Mouse (Mus musculus) liver, embryonic 15.5 days (tissue): ENCODE measurements around the gene Upk3a. TPM values are rescaled to one million over a fixed set of nuclear protein-coding genes. Genes with fewer than 3 reads are reported as not detected.
A peak's percentile ranks its signal among the peaks of the same experiment; 100 is the strongest.

Experiments
- ATAC-seq: fragments of 200-750 bp; cut with Nextera tagmentation; 2 replicates; pipeline ENCODE4 v1.8.0; 2017; ENCODE audit warnings: moderate number of reproducible peaks, mild to moderate bottlenecking, moderate library complexity; ENCODE audit not compliant: insufficient read depth
- H3K27ac ChIP-seq: fragments of 300-500 bp; sonication (generic); replicated peaks from 2 replicates; pipeline ENCODE4 v1.5.1; 2015; ENCODE audit warnings: mild to moderate bottlenecking, inconsistent platforms
- H3K27me3 ChIP-seq: fragments of 300-500 bp; sonication (generic); 2 replicates; pipeline ENCODE4 v1.6.1; 2015; ENCODE audit warnings: mild to moderate bottlenecking, inconsistent platforms
- H3K36me3 ChIP-seq: fragments of 300-500 bp; sonication (generic); replicated peaks from 2 replicates; pipeline ENCODE4 v1.6.1; 2015; ENCODE audit warnings: moderate library complexity, mild to moderate bottlenecking, inconsistent platforms
- H3K4me1 ChIP-seq: fragments of 300-500 bp; sonication (generic); replicated peaks from 2 replicates; pipeline ENCODE4 v1.6.1; 2015; ENCODE audit warnings: inconsistent platforms
- H3K4me2 ChIP-seq: fragments of 300-500 bp; sonication (generic); 2 replicates; pipeline ENCODE4 v1.6.1; 2015; ENCODE audit warnings: moderate library complexity, mild to moderate bottlenecking, inconsistent platforms
- H3K4me3 ChIP-seq: fragments of 300-500 bp; sonication (generic); replicated peaks from 2 replicates; pipeline ENCODE4 v1.5.1; 2015; ENCODE audit warnings: mild to moderate bottlenecking, inconsistent platforms
- H3K9ac ChIP-seq: fragments of 300-500 bp; sonication (generic); 2 replicates; pipeline ENCODE4 v1.6.1; 2015; ENCODE audit warnings: moderate library complexity, mild to moderate bottlenecking, inconsistent platforms
- H3K9me3 ChIP-seq: fragments of 300-500 bp; sonication (generic); replicated peaks from 2 replicates; pipeline ENCODE4 v1.6.1; 2016; ENCODE audit warnings: inconsistent platforms
- WGBS: fragments of 180-500 bp; shearing (Covaris S2); methylation state at CpG from one replicate; pipeline ENCODE4 v1.1.7; 2015; ENCODE audit warnings: mixed read lengths; ENCODE audit not compliant: insufficient replicate concordance; 5-methylcytosine and 5-hydroxymethylcytosine counted together
- polyA plus RNA-seq: library from polyadenylated mRNA; unstranded; fragments of >200 nt; fragmentation: Nextera tagmentation; extraction: Ambion mirVana; gene quantifications from 2 replicates; pipeline ENCODE4 v1.2.1, GENCODE M21; 2015

The Upk3a gene
- polyA plus RNA-seq, 1 experiment from 2014 or later: not detected

GRCm38 (mm10) chr15:85036566-85037342 is 19.8 kb downstream of the Upk3a start:
- H3K9me3 ChIP-seq: no peaks in the 10 kb centered on the region
- under 1% methylated on average over 73 of the region's 75 CpGs for WGBS
- peak overlapping the region; percentile 88 for H3K4me2 ChIP-seq
- peak; percentile 95 for ATAC-seq
- peaks cover 26% of the 10 kb centered on the region for H3K4me1 ChIP-seq
- H3K36me3 ChIP-seq: no peaks in the 10 kb centered on the region
- peak overlapping the region; percentile 73 for H3K4me3 ChIP-seq
- 0 out of 2 replicates have a peak, but pooled peaks cover 6% of the 10 kb centered on the region for H3K27me3 ChIP-seq
- peak overlapping the region; percentile 67 for H3K27ac ChIP-seq
- H3K9ac ChIP-seq: peak overlapping the region; percentile 74

DNA sequence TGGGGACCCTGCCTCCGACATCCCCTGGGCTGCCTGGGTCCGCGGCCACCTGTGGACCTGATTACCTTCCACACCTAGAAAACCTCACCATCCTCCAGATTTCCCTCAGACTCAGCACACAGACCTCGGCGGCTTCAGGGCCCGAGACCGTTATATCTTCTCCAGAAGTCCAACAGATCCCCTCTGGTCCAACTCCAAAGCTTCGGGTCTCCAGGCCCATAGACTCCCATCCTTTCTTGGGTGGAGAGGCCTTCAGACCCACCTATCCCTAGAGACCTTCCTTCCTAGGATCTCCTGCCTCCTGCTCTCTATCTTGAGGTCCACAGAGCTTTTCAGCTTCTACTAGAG is 20.4 kb downstream of the Upk3a start:
- Histone ChIP-seq H3K4me3 (peak overlapping the region; percentile 73), H3K9me3 (no peaks in the 10 kb centered on the region), H3K4me2 (peak overlapping the region; percentile 88), H3K36me3 (no peaks in the 10 kb centered on the region), H3K27ac (peak overlapping the region; percentile 62), H3K9ac (peak overlapping the region; percentile 74), H3K4me1 (peaks cover 27% of the 10 kb centered on the region), H3K27me3 (0 out of 2 replicates have a peak, but pooled peaks cover 6% of the 10 kb centered on the region)
- 3% methylated on average over 8 of the region's 8 CpGs for WGBS
- ATAC-seq: no peak

DNA sequence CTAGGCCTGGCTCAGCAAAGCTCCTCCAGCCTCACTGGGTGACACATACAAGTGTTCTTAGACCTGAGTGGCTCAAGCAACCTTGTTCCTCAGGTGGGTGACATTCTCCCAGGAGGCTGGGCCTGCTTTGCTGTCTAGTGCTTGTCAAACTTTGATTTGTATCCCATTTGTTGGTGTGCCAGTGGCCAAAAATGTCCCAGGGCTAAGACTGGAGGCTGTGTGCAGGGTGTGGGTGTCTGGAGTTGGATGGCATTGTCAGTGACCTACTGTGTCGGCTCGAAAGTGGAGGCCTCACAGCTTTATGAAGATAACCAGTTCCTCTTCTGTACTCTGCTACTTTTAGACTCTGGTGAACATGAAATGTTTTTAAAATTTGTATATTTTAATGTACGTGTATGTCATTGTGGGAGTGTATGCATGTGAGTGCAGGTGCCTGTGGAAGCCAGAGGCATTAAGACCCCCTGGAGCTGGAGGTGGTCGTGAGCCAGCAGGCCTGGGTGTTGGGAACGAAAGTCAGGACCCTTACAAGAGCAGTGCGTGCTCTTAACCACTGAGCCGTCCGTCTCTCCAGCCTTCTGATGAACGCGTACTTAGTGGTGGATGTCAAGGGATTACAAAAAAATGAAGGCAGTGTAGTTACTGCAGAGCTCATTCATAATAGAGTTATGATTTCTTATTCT is 24.7 kb downstream of the Upk3a start:
- H3K4me1 ChIP-seq: peaks cover 24% of the 10 kb centered on the region
- H3K27me3 ChIP-seq: no peaks in the 10 kb centered on the region
- 64% methylated on average over 10 of the region's 10 CpGs for WGBS
- no peaks in the 10 kb centered on the region for H3K36me3 ChIP-seq
- no peak for ATAC-seq
- H3K9me3 ChIP-seq: no peaks in the 10 kb centered on the region
- no peak overlapping the region for H3K9ac ChIP-seq
- H3K4me3 ChIP-seq: no peak overlapping the region
- no peak overlapping the region for H3K4me2 ChIP-seq
- no peak overlapping the region for H3K27ac ChIP-seq

- Histone ChIP-seq H3K4me2 (no peak overlapping the region), H3K9me3 (no peaks in the 10 kb centered on the region), H3K4me1 (peaks cover 18% of the 10 kb centered on the region), H3K27me3 (no peaks in the 10 kb centered on the region), H3K9ac (no peak overlapping the region), H3K27ac (no peak overlapping the region), H3K36me3 (0 out of 2 replicates have a peak, but pooled peaks cover 3% of the 10 kb centered on the region), H3K4me3 (no peak overlapping the region)
- no peak for ATAC-seq
- WGBS: 24% methylated on average over 4 of the region's 4 CpGs
Measured at GRCm38 (mm10) chr15:85042361-85042954, 25.5 kb downstream of the Upk3a start.

DNA sequence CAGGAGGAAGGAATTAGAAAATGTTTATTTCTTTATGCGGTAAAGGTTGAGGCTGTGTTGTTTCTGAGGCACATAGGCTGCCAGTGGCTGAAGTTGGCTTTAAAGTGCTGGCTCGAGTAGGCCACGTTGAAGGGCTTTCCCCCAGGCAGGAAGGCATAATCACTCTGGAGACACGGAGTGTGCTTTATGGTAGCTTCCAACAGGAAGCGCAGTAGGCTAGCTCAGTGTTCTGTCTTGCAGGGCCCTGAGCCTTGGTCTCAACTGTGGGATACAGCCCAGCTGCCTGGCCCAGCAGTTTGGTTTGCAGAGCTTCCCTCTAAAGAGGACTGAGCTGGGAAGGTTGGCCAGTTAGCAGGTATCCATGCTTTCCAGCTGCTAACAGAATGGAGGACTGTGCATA is 26.2 kb downstream of the Upk3a start:
- 0 out of 2 replicates have a peak, but pooled peaks cover 3% of the 10 kb centered on the region for H3K36me3 ChIP-seq
- H3K9me3 ChIP-seq: no peaks in the 10 kb centered on the region
- H3K4me3 ChIP-seq: no peak overlapping the region
- H3K4me2 ChIP-seq: no peak overlapping the region
- H3K27ac ChIP-seq: no peak overlapping the region
- no peaks in the 10 kb centered on the region for H3K27me3 ChIP-seq
- peaks cover 12% of the 10 kb centered on the region for H3K4me1 ChIP-seq
- H3K9ac ChIP-seq: no peak overlapping the region
- no peak for ATAC-seq
- 54% methylated on average over 5 of the region's 5 CpGs for WGBS

GRCm38 (mm10) chr15:85043761-85044160 is 26.8 kb downstream of the Upk3a start:
- no peak overlapping the region for H3K4me2 ChIP-seq

GRCm38 (mm10) chr15:85046230-85046950 is 29.4 kb downstream of the Upk3a start:
- Histone ChIP-seq H3K27me3 (no peaks in the 10 kb centered on the region), H3K9me3 (no peaks in the 10 kb centered on the region), H3K4me1 (peaks cover 17% of the 10 kb centered on the region), H3K4me2 (no peak overlapping the region), H3K4me3 (no peak overlapping the region), H3K9ac (no peak overlapping the region), H3K36me3 (peaks cover 12% of the 10 kb centered on the region; the same call in 1 of the 2 replicates), H3K27ac (no peak overlapping the region)
- no peak for ATAC-seq
- WGBS: 73% methylated on average over 14 of the region's 14 CpGs

More at GRCm38 (mm10) chr15:85043761-85044160, 26.8 kb downstream of the Upk3a start:
- Histone ChIP-seq H3K4me3 (no peak overlapping the region), H3K9ac (no peak overlapping the region), H3K4me1 (peaks cover 6% of the 10 kb centered on the region), H3K27ac (no peak overlapping the region), H3K9me3 (no peaks in the 10 kb centered on the region), H3K27me3 (no peaks in the 10 kb centered on the region), H3K36me3 (peaks cover 5% of the 10 kb centered on the region; the same call in 1 of the 2 replicates)
- WGBS: 70% methylated on average over 5 of the region's 5 CpGs
- no peak for ATAC-seq

DNA sequence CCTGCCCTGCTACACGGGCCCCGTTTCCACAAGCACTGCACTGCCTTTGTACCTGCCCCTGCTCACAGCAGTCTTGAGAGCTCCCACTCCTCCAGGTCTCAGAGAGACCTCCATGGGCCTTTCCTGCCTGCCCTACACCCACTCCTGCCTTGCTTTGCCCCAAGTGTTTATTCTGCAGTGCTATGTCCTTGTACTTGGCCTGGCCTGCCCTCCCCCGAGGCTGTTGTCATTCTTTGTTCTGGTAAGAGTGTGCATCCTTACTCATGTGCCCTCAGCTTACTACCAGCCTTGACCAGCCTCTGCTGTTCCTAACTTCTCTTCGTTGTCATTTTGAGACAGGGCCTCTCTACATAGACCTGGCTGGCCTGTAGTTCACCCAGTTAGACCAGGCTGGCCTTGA is 30.9 kb downstream of the Upk3a start:
- Histone ChIP-seq H3K9me3 (no peaks in the 10 kb centered on the region), H3K4me1 (peaks cover 11% of the 10 kb centered on the region), H3K4me2 (no peak overlapping the region), H3K9ac (no peak overlapping the region), H3K36me3 (peaks cover 12% of the 10 kb centered on the region; the same call in 1 of the 2 replicates), H3K27me3 (no peaks in the 10 kb centered on the region), H3K4me3 (no peak overlapping the region), H3K27ac (no peak overlapping the region)
- 74% methylated on average over 4 of the region's 4 CpGs for WGBS
- no peak for ATAC-seq

GRCm38 (mm10) chr15:85049758-85050157 is 32.8 kb downstream of the Upk3a start:
- peaks cover 12% of the 10 kb centered on the region; the same call in 1 of the 2 replicates for H3K36me3 ChIP-seq

DNA sequence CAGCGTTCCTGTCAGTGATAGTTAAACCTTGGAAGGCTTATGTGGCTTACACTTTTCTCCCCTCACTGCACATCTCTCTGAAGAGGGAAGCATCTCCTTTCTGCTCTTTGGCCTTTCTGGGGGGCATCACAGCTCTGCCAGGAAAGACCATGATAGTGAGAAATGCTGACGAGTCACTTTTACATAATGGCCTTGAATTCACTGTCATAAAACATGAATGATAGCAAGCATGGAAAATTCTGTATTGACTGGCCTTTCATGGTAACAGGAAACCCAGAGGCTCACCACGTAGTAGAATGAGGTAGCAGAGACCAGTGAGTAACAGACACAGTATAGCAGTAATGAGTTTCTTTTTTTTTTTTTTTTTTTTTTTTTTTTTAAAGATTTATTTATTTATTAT is 37.2 kb downstream of the Upk3a start:
- 81% methylated on average over 3 of the region's 3 CpGs for WGBS
- no peak overlapping the region for H3K4me3 ChIP-seq
- H3K27me3 ChIP-seq: no peaks in the 10 kb centered on the region
- no peak overlapping the region for H3K27ac ChIP-seq
- no peak for ATAC-seq
- no peak overlapping the region for H3K9ac ChIP-seq
- H3K4me2 ChIP-seq: no peak overlapping the region
- peaks cover 11% of the 10 kb centered on the region for H3K4me1 ChIP-seq
- peaks cover 4% of the 10 kb centered on the region; the same call in 1 of the 2 replicates for H3K36me3 ChIP-seq
- no peaks in the 10 kb centered on the region for H3K9me3 ChIP-seq

More at GRCm38 (mm10) chr15:85049758-85050157, 32.8 kb downstream of the Upk3a start:
- Histone ChIP-seq H3K9me3 (no peaks in the 10 kb centered on the region), H3K4me3 (no peak overlapping the region), H3K4me2 (peak overlapping the region; percentile 6; the same call in 1 of the 2 replicates), H3K4me1 (peaks cover 11% of the 10 kb centered on the region), H3K27ac (peak overlapping the region; percentile 49), H3K9ac (no peak overlapping the region), H3K27me3 (no peaks in the 10 kb centered on the region)
- 53% methylated on average over 1 of the region's 1 CpGs for WGBS
- ATAC-seq: peak; percentile 91
